Mouse (Mus musculus): Measurements from ENCODE around the gene Zdhhc21.
A peak's percentile ranks its signal among the peaks of the same experiment; 100 is the strongest.

Gene Zdhhc21

GRCm38 (mm10) chr4:82859131-82860125 is at the start of gene Zdhhc21:
Gene Zdhhc21 (minus strand): TSS chr4:82859958.
- DNase-seq: peak; percentile 76 to 80

- no peak for DNase-seq
These were observed 35.5 kb upstream of the Zdhhc21 start for GRCm38 (mm10) chr4:82895227-82895626.

GRCm38 (mm10) chr4:82892247-82892646 is 32.5 kb upstream of the Zdhhc21 start:
- no peak for DNase-seq

GRCm38 (mm10) chr4:82891566-82891965 is 31.8 kb upstream of the Zdhhc21 start:
- no peak for DNase-seq

- DNase-seq: no peak
These were observed 31.3 kb upstream of the Zdhhc21 start for GRCm38 (mm10) chr4:82891049-82891448.

- DNase-seq: no peak
These were observed 30.8 kb upstream of the Zdhhc21 start for GRCm38 (mm10) chr4:82890585-82890984.

GRCm38 (mm10) chr4:82886148-82886547 is 26.4 kb upstream of the Zdhhc21 start:
- no peak for DNase-seq

- DNase-seq: no peak
These were observed 25.8 kb upstream of the Zdhhc21 start for GRCm38 (mm10) chr4:82885535-82885913.

GRCm38 (mm10) chr4:82884636-82885534 is 25.1 kb upstream of the Zdhhc21 start, which contains the start of gene Cer1:
Gene Cer1 (minus strand): TSS chr4:82885148.
- no peak for DNase-seq

GRCm38 (mm10) chr4:82882500-82882899 is 22.7 kb upstream of the Zdhhc21 start:
- DNase-seq: peak in 1 of 2 experiments; percentile 4

- no peak for DNase-seq
These were observed 21.6 kb upstream of the Zdhhc21 start for GRCm38 (mm10) chr4:82881366-82881765.

- DNase-seq: no peak
These were observed 20.5 kb upstream of the Zdhhc21 start for GRCm38 (mm10) chr4:82880243-82880642.

GRCm38 (mm10) chr4:82879152-82879551 is 19.4 kb upstream of the Zdhhc21 start:
- DNase-seq: no peak

- no peak for DNase-seq
These were observed 16.9 kb upstream of the Zdhhc21 start for GRCm38 (mm10) chr4:82876656-82877055.

- no peak for DNase-seq
These were observed 15.8 kb upstream of the Zdhhc21 start for GRCm38 (mm10) chr4:82875532-82875931.

- peak in 1 of 2 experiments; percentile 21 for DNase-seq
These were observed 15.0 kb upstream of the Zdhhc21 start for GRCm38 (mm10) chr4:82874791-82875190.

- DNase-seq: no peak
These were observed 12.8 kb upstream of the Zdhhc21 start for GRCm38 (mm10) chr4:82872548-82872947.

GRCm38 (mm10) chr4:82872121-82872520 is 12.4 kb upstream of the Zdhhc21 start:
- DNase-seq: no peak

- DNase-seq: no peak
These were observed 11.2 kb upstream of the Zdhhc21 start for GRCm38 (mm10) chr4:82870931-82871330.

GRCm38 (mm10) chr4:82867731-82868445 is 8.1 kb upstream of the Zdhhc21 start:
- DNase-seq: no peak

GRCm38 (mm10) chr4:82867111-82867510 is 7.4 kb upstream of the Zdhhc21 start:
- DNase-seq: no peak

GRCm38 (mm10) chr4:82864974-82865699 is 5.4 kb upstream of the Zdhhc21 start:
- no peak for DNase-seq

Data from kidney, adult 8-10 months (tissue).